Mouse (Mus musculus) liver, adult 2 months (tissue): Measurements from ENCODE around the gene Gm9774. TPM values are rescaled to one million over a fixed set of nuclear protein-coding genes. Genes with fewer than 3 reads are reported as not detected.

Experiments
- DNase-seq: peaks from one replicate; pipeline ENCODE4 v3.0.0-alpha.2; 2011; ENCODE audit warnings: low read depth, low spot score; ENCODE audit errors: extremely low read depth
- H3K27ac ChIP-seq: fragments of 200-500 bp; replicated peaks from 2 replicates; pipeline ENCODE4 v1.5.1; 2012; ENCODE audit warnings: low read depth, mild to moderate bottlenecking, control low read depth, inconsistent platforms, low read length; ENCODE audit not compliant: insufficient read depth
- H3K27me3 ChIP-seq: fragments of 200-500 bp; 2 replicates; pipeline ENCODE4 v1.6.1; 2012; ENCODE audit warnings: mild to moderate bottlenecking, moderate library complexity, low read length, inconsistent platforms; ENCODE audit not compliant: control insufficient read depth, insufficient read depth
- H3K36me3 ChIP-seq: fragments of 200-500 bp; 2 replicates; pipeline ENCODE4 v1.6.1; 2012; ENCODE audit warnings: low read length, inconsistent platforms; ENCODE audit not compliant: control insufficient read depth, insufficient read depth
- H3K4me1 ChIP-seq: fragments of 200-500 bp; 2 replicates; pipeline ENCODE4 v1.6.1; 2011; ENCODE audit warnings: low read length; ENCODE audit not compliant: control insufficient read depth, insufficient read depth
- H3K4me3 ChIP-seq: fragments of 200-500 bp; 2 replicates; pipeline ENCODE4 v1.5.1; 2011; ENCODE audit warnings: low read depth, mild to moderate bottlenecking, control low read depth, low read length, moderate library complexity; ENCODE audit not compliant: insufficient read depth
- H3K79me2 ChIP-seq: fragments of 200-500 bp; 2 replicates; pipeline ENCODE4 v1.6.1; 2012; ENCODE audit warnings: inconsistent platforms, mild to moderate bottlenecking, low read length, moderate library complexity; ENCODE audit not compliant: control insufficient read depth, insufficient read depth
- H3K9ac ChIP-seq: fragments of 200-500 bp; 2 replicates; pipeline ENCODE4 v1.6.1; 2012; ENCODE audit warnings: low read depth, mild to moderate bottlenecking, control low read depth, inconsistent platforms, low read length
- CTCF ChIP-seq: fragments of 200-500 bp; IDR thresholded peaks from 2 replicates; pipeline ENCODE4 v1.5.1; 2011; ENCODE audit warnings: low read depth, low read length, control low read depth
- POLR2A ChIP-seq: fragments of 200-500 bp; IDR thresholded peaks from 2 replicates; pipeline ENCODE4 v1.6.1; 2011; ENCODE audit warnings: low read length, control low read depth; ENCODE audit not compliant: insufficient read depth; ENCODE audit errors: extremely low read depth
- WGBS: fragments of 180-500 bp; shearing (Covaris S2); methylation state at CpG from one replicate; pipeline ENCODE4 v1.1.7; 2018; 5-methylcytosine and 5-hydroxymethylcytosine counted together
- polyA plus RNA-seq: library from polyadenylated mRNA; depleted of rRNA; stranded (reverse); fragments of >200 nt; gene quantifications from 2 replicates; pipeline ENCODE4 v1.2.3, GENCODE M21; 2012; rRNA removed
- total RNA-seq: library from RNA; depleted of rRNA; stranded (reverse); fragments of >200 nt; gene quantifications from 2 replicates; pipeline ENCODE4 v1.2.3, GENCODE M21; 2014; rRNA removed

The Gm9774 gene
- total RNA-seq: 1.6 and 1.7 TPM in 2 replicates
- 4.2 and 5.0 TPM in 2 replicates for polyA plus RNA-seq

DNA sequence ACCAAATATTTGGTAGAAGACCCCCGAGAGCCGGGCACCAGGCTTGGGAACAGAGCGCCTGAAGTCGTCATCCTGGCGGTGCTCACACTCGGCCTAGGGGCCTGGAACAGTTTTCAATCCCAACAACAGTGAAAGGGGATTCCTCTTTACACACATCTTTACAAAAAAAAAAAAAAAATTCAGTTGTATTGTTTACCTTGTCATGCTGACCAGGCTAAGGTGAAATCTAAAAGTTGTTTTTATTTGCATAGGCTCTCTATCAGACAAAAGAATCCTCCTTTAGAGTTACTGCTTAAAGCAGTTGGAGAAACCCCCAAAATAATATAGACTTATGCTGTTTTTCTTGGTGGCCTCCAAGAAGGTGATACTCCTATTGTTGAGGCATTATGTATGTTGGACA lies at the start of gene Gm9774:
Gm9774 (minus strand) TSS at position 101 of the 400 bp plus-strand sequence.
- WGBS: 89% methylated on average over 6 of the region's 6 CpGs
- Histone ChIP-seq H3K9ac (no peak within 1 kb of the TSS), H3K27ac (no peak within 1 kb of the TSS), H3K4me3 (no peak within 1 kb of the TSS), H3K27me3 (no peaks in the 10 kb centered on the region), H3K4me1 (no peaks in the 10 kb centered on the region), H3K36me3 (no peaks in the 10 kb centered on the region), H3K79me2 (no peaks in the 10 kb centered on the region)
- no peak for DNase-seq
- TF ChIP-seq POLR2A (no peak), CTCF (no peak)

GRCm38 (mm10) chr3:92470111-92470510 lies 40.9 kb upstream of the Gm9774 start:
- Histone ChIP-seq H3K4me1 (no peaks in the 10 kb centered on the region), H3K27me3 (no peaks in the 10 kb centered on the region), H3K4me3 (no peak overlapping the region), H3K36me3 (no peaks in the 10 kb centered on the region), H3K27ac (no peak overlapping the region), H3K9ac (no peak overlapping the region), H3K79me2 (no peaks in the 10 kb centered on the region)
- TF ChIP-seq POLR2A (no peak), CTCF (no peak)
- WGBS: 74% methylated on average over 2 of the region's 2 CpGs
- DNase-seq: no peak

GRCm38 (mm10) chr3:92467424-92467823 lies 38.2 kb upstream of the Gm9774 start:
- H3K36me3 ChIP-seq: no peaks in the 10 kb centered on the region
- H3K4me3 ChIP-seq: no peak overlapping the region
- H3K27ac ChIP-seq: no peak overlapping the region
- TF ChIP-seq POLR2A: no peak
- no peak for TF ChIP-seq CTCF
- H3K9ac ChIP-seq: no peak overlapping the region
- H3K4me1 ChIP-seq: no peaks in the 10 kb centered on the region
- no peaks in the 10 kb centered on the region for H3K27me3 ChIP-seq
- no peak for DNase-seq
- no peaks in the 10 kb centered on the region for H3K79me2 ChIP-seq

GRCm38 (mm10) chr3:92466576-92466975 lies 37.4 kb upstream of the Gm9774 start:
- Histone ChIP-seq H3K79me2 (no peaks in the 10 kb centered on the region), H3K36me3 (no peaks in the 10 kb centered on the region), H3K9ac (no peak overlapping the region), H3K4me3 (no peak overlapping the region), H3K27me3 (no peaks in the 10 kb centered on the region), H3K4me1 (no peaks in the 10 kb centered on the region), H3K27ac (no peak overlapping the region)
- no peak for DNase-seq
- TF ChIP-seq POLR2A: no peak
- 84% methylated on average over 1 of the region's 1 CpGs for whole genome bisulfite sequencing

- DNase-seq: no peak
- no peaks in the 10 kb centered on the region for H3K36me3 ChIP-seq
- no peak within 1 kb of the TSS for H3K27ac ChIP-seq
- no peaks in the 10 kb centered on the region for H3K4me1 ChIP-seq
- H3K9ac ChIP-seq: no peak within 1 kb of the TSS
- 64% methylated on average over 2 of the region's 2 CpGs for WGBS
- no peaks in the 10 kb centered on the region for H3K27me3 ChIP-seq
- TF ChIP-seq CTCF: no peak
- no peaks in the 10 kb centered on the region for H3K79me2 ChIP-seq
- H3K4me3 ChIP-seq: no peak within 1 kb of the TSS
Observed at GRCm38 (mm10) chr3:92458620-92459019, 29.4 kb upstream of the Gm9774 start, which contains the start of gene Sprr3. Gene Sprr3, minus strand, starts transcription at chr3:92458720.

- Histone ChIP-seq H3K4me1 (no peaks in the 10 kb centered on the region), H3K36me3 (no peaks in the 10 kb centered on the region), H3K27ac (no peak overlapping the region), H3K79me2 (no peaks in the 10 kb centered on the region), H3K27me3 (no peaks in the 10 kb centered on the region), H3K9ac (no peak overlapping the region), H3K4me3 (no peak overlapping the region)
- 85% methylated on average over 5 of the region's 5 CpGs for WGBS
- no peak for TF ChIP-seq POLR2A
- no peak for TF ChIP-seq CTCF
- no peak for DNase-seq
Observed at GRCm38 (mm10) chr3:92455151-92455550, 25.9 kb upstream of the Gm9774 start.
